Mouse (Mus musculus) embryo, embryonic 10.5 days (tissue): Measurements from ENCODE around the gene Obscn.

Source experiments
- DNase-seq: peaks from one replicate; pipeline ENCODE4 v3.0.0-alpha.2; 2015; ENCODE audit warnings: low spot score

The Obscn gene

GRCm38 (mm10) chr11:59135904-59136452, at the start of gene Obscn:
Obscn (minus strand) TSS chr11:59136402.
- DNase-seq, result no peak

DNA sequence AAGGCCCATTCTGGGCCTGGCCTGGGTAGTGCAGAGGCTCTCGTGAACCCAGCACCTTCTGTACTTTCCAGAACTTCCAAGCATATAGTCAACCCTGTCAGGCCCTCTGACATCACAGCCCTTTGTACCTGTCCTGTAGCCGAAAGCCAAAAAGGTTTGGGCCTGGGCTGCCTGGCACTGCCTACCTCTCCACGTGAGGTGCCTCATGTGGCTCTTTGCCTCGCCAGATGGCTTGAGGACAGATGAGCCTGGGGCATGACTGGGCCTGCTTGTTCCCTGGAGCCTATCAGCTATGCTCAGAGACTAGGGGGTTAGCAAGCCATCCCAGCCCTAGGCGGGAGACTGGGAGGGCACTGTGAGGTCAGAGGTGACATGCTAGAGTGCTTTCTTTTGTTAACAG, 49.3 kb upstream of the Obscn start:
- DNase-seq, result no peak

DNA sequence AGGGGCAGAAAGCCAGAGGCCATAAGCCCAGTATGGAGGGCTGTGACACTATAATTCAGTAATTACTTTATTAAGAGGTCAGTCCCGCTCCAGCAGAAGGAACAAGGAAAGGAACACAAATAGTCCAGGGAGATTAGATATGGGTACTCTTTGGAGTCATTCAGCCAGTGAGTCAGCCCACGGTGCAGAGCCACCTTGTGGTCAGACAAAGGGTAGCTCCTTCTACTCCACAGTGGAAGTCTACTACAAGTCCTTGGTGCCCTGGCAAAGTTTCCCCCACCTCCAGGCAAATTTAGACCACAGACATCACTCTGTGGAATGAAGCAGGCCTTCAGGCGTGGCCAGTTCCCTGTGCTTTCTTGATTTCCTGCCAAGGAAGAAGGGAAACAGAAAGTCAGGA, 47.6 kb upstream of the Obscn start:
- DNase-seq, result peak; percentile 58

- DNase-seq, result no peak
Measured at GRCm38 (mm10) chr11:59182864-59183331, 46.7 kb upstream of the Obscn start, which contains the start of gene Gjc2. Gjc2 (minus strand) TSS chr11:59183213.

GRCm38 (mm10) chr11:59176921-59177320, 40.7 kb upstream of the Obscn start:
- no peak for DNase-seq

DNA sequence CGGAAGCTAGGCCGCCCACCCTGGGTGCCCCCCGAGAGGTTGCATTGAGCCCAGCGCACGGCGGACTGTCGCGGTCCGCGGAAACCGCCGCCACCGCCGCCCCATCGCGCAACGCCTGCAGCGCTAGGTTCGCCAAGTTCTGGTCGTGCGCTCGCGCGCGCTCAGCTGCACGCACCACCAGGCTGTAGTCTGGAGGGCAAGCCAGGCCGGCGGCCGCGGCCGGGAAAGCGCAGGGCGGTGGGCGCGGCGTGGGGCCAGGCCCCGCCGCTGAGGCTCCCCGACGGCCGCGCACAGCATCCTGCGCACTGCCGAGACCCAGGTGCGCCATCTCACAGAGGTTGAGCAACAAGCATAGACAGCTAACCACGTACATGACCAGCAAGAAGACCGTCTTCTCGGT, 40.3 kb upstream of the Obscn start:
- no peak for DNase-seq

- DNase-seq, result no peak
Measured at GRCm38 (mm10) chr11:59174189-59174838, 38.1 kb upstream of the Obscn start.

DNA sequence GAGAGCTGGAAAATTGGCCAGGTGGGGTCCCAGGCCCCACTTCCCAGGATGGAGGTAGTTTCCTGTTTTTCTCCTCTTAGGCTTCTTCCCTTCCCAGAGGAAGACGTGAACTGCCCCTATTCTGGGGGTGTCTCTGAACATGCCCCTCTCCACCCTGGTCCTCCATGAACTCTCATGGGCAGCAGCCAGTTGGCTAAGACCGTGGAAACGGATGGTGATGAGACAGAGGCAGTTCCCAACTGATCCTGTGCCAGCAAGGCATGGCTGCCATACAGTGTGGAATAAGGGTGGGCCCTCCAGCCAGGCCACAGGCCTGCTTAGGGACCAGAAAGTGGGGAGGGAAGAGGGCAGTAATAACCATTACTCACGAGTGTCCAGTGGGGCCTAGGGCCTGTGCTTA, 34.3 kb upstream of the Obscn start:
- no peak for DNase-seq

DNA sequence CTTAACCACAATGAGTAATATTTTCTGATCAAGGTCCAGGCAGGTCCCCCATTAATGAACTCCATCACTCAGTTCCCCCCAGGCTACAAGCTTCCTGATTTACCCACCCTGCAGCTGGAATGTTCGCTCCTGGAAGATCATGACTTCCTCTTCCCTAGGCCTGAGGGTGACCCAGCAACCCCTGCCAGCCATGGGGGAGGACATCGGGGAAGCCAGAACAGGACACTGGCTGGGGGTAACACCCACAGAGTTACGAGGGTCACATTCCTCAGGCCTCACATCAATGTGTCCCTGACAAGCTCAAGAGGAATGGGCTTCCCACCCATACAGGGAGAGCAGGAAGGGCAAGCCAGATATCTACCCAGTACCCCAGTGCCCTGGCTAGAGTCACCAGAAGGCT, 33.6 kb upstream of the Obscn start:
- DNase-seq, result no peak

GRCm38 (mm10) chr11:59165616-59166241, 29.5 kb upstream of the Obscn start:
- DNase-seq, result no peak

- no peak for DNase-seq
Measured at GRCm38 (mm10) chr11:59164384-59164783, 28.2 kb upstream of the Obscn start.

DNA sequence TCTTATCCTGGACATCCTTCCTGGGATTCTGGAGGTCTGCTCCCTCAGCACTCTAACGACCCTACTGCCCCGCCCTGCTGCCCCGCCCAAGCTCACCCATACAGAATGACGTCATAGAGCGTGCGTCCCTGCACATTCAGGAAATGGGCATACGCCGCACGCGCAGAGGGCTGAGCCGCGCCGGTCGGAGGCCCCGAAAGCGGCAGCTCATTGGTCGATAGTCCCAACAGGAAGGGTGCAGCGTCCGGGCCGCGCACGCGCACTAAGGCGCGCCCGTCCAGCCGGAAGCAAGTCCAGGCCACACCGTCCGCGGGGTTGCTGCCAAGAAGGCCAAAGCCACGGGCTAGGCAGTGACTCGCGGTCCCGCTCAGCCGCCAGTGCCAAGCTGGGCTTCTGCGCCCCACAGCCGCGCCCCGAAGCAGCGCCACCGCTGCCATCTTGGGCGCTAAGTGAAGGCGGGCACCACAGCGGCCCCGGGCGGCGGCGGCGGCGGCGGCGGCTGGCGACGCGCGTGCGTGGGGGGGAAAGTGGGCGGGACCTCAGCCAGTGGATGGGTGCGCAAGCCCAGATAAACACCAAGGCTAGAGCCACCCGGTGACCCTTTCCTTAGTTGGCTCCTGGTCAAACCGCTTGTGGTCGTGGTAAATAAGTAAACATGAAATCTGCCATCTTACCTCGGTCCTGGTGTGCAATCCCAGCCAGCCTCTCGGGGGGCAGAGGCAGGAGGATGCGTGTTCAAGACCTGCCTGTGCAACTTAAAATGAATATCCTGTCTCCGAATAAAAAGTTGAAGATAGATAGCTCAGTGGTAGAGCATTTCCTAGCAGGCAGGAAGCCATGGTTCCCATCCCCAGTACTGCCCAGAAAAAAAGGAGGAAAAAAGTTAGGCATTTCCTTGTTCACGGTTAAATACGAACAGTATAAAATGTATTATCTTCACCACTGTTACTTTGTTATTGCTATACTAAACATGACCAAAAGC, 27.3 kb upstream of the Obscn start, which contains the start of gene Iba57:
Gene Iba57, minus strand, starts transcription at position 485 of the 982 bp plus-strand sequence.
- DNase-seq, result peak; percentile 98

- no peak for DNase-seq
Measured at GRCm38 (mm10) chr11:59162443-59163254, 26.4 kb upstream of the Obscn start.

DNA sequence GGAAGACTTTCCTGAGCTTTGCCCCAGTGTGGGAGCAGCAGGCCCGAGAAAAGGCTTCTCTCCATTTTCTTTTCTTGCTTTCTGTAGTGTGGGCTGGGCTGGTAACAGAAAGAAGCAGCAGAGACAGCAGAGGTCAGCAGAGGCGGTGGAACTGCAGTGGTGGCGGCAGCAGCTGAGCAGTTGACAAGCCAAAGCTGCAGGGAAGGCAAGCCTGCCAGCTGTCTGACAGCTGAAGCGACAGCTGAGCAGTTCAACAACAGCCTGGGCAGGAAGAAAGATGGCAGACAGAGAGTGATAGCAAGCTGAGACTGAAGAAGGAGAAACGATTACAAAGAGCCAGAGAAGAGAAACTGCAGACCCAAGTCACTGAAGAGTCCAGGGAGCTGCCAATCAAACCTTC, 25.2 kb upstream of the Obscn start:
- no peak for DNase-seq

DNA sequence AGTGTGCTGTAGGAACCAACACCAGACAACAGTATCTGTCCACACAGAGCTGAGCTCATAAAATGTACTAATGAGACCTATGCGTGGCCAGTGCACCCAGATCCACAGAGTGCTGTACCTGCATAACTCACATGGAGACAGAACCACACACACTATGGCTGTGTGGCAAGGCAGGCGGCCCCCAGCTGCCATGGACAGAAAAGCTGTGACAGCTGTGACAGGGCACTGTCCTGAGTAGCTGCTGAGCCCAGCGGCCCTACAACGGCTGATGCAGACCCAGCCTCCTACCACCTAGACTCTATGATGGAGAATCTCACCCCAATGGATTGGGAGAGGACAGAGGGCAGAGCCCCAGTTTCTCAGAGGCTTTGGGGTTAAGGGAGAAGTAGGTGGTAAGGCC, 23.4 kb upstream of the Obscn start:
- DNase-seq, result no peak

DNA sequence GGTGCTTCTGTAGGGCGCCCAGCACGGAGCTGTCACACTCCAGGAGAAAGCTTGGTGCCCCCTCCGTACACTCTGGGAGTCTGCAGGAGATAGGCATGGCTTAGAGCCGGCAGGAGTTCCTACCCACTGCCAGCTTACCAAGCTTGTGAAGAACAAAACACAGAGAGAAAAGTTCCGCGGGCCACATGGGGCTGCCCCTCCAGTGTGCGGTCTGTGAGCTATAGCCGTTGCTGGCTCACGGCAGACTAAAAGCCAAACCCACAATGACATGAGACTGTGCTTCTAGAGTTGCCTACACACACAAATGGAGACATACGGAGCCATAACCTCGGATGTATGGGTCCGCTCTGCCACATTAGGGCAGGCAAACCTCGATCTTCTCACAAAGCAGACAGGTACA, 22.9 kb upstream of the Obscn start:
- no peak for DNase-seq

- DNase-seq, result no peak
Measured at GRCm38 (mm10) chr11:59155900-59156299, 19.7 kb upstream of the Obscn start.

DNA sequence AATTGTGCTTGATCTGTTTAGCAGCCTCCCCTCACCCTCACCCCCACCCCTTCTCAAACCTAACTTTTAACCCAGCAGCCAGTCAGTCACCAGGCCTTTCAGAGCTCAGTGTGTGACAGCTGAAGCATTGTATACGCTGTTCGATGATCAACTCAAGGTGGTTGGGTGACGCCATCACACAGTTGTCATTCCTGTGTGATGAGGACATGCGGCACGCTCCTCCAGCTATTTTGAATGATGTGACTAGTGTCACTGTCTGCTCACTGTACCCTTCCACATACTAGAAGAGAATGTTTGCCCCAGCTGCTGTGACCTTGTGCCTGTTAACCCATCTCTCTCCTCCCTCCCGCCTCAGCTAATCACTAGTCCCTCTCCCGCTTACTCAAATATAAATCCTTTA, 18.0 kb upstream of the Obscn start:
- DNase-seq, result no peak

- DNase-seq, result peak; percentile 28
Measured at GRCm38 (mm10) chr11:59151729-59152128, 15.5 kb upstream of the Obscn start.

GRCm38 (mm10) chr11:59149302-59149701, 13.1 kb upstream of the Obscn start:
- DNase-seq, result no peak

DNA sequence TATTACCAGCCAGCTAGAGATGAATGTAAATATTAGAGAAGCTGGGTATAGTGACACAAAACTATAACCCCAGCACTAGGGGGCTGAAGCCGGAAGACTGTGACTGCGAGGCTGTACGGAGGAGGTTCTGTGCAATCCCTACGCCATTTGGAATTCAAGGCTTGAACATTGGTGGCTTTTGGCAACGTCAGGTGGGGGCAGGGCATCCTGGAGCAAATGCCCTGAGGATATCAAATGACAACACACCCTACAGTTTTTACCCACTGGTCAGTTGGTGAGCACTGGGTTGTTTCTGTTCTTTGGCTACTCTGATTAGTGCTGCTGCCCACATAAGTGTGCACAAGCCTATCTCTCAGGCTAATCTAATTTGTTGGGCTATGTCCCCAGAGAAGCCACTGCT, 6.8 kb upstream of the Obscn start:
- DNase-seq, result no peak
